Mouse (Mus musculus): Measurements from ENCODE around the gene Shc2. TPM values are rescaled to one million over a fixed set of nuclear protein-coding genes. Genes with fewer than 3 reads are reported as not detected.

The Shc2 gene
- polyA plus RNA-seq, 1 experiment: 15.0 TPM

DNA sequence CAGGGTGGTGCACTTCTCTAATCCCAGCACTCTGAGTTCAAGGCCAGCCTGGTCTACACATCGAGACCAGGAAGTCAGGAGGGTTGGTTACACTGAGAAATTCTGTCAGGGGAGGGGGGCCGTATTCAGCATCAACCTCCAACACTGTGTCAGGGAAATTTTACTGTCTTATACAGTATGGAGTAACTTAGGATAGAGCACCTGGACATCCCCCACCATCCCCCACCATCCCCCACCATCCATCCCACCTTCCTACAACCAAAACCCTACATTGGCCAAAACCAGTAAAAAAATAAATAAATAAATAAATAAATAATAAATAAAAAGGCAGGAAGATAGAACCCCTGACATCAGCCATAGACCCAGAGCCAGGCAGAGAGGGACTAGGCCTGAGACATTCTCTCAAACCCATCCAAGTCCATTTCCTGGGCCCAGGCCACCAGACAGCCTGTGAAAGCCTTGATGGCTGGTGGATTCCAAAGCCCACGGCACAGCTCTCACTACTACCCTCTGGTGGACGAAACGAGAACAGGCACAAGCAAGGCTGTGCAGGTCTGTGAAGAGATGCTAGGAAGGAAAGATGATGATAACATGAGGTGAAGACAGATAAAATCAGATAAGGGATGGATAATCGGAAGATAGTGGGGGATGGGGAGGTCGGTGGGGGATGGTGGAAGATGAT, 11.5 kb upstream of the Shc2 start:
- no peak overlapping the region for H3K4me3 ChIP-seq (ENCODE audit: insufficient read depth, low read length)
- no peak overlapping the region for H3K27ac ChIP-seq (ENCODE audit: insufficient read depth, low read length)
- TF ChIP-seq POLR2A (IDR thresholded peaks at IDR 0.05; ENCODE audit: low read depth, low read length): no peak
- TF ChIP-seq CTCF (IDR thresholded peaks at IDR 0.05; ENCODE audit: borderline replicate concordance, insufficient read depth, low read length): peak; percentile 87
- H3K4me1 ChIP-seq (ENCODE audit: control insufficient read depth, insufficient read depth, low read length): no peaks in the 10 kb centered on the region

DNA sequence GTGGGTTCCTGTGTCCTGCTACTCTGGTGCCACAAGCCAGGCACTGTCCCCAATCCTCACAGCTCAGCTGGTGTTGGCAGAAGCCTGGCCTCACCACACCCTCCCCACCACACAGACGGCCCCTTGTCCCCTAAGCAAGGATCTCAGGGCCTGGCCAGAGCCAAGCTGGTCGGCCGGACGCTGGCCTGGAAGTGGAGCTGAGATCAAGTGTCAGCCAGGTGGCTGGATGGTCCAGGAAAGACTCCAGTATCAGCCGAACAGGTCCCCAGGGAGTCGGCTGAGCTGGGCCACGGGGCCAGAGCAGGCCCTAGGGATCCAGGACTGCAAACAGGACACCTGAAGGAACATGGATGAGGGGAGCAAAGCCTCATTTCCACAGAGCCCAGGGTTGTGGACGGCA, 8.0 kb upstream of the Shc2 start, which contains the start of gene Odf3l2:
Gene Odf3l2, minus strand, starts transcription at position 28 of the 400 bp plus-strand sequence.
- TF ChIP-seq POLR2A (IDR thresholded peaks at IDR 0.05; ENCODE audit: low read depth, low read length) (no peak), CTCF (IDR thresholded peaks at IDR 0.05; ENCODE audit: borderline replicate concordance, insufficient read depth, low read length) (no peak)
- Histone ChIP-seq H3K4me3 (ENCODE audit: insufficient read depth, low read length) (no peak within 1 kb of the TSS), H3K27ac (ENCODE audit: insufficient read depth, low read length) (no peak within 1 kb of the TSS), H3K4me1 (ENCODE audit: control insufficient read depth, insufficient read depth, low read length) (no peaks in the 10 kb centered on the region)

DNA sequence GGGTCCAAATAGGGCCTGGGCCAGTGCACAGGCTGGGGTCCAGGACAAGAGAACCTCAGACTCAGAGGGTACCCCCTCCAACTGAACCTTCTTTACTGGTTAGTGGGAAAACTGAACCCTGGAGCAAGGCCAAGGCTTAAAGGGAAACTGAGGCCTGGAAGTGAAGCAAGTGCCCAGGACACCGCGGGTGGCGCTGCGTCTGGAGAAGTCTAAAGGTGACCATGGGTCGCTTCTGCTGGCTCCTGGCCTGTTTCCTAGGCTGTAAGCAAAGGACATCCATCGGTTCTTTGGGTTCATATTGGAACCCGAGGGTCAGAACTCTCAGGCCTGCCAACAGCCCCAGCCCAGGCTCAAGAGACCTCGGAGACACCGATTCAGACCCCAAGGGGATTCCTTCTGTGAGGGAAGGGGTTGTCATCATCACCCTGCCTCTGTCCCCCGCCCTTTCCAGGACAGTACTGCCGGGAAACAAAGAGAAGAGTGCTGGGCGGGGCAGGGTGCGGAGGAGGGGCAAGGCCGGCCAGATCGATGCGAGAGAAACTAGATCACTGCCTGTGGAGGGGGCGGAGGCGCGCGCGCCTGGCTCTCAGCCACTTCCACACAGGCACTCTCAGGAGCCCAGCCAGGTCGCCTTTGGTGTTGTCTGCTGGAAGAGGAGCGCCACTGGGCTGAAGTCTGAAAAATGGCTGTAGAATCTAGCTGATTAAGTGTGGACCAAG, 927 bp upstream of the Shc2 start:
- peaks cover 6% of the 10 kb centered on the region for H3K4me1 ChIP-seq (ENCODE audit: control insufficient read depth, insufficient read depth, low read length)
- peak overlapping the region; percentile 39 for H3K27ac ChIP-seq (ENCODE audit: insufficient read depth, low read length)
- peak overlapping the region; percentile 6; the same call in 1 of the 2 replicates for H3K4me3 ChIP-seq (ENCODE audit: insufficient read depth, low read length)
- TF ChIP-seq CTCF (IDR thresholded peaks at IDR 0.05; ENCODE audit: borderline replicate concordance, insufficient read depth, low read length) (no peak), POLR2A (IDR thresholded peaks at IDR 0.05; ENCODE audit: low read depth, low read length) (peak; percentile 58)

DNA sequence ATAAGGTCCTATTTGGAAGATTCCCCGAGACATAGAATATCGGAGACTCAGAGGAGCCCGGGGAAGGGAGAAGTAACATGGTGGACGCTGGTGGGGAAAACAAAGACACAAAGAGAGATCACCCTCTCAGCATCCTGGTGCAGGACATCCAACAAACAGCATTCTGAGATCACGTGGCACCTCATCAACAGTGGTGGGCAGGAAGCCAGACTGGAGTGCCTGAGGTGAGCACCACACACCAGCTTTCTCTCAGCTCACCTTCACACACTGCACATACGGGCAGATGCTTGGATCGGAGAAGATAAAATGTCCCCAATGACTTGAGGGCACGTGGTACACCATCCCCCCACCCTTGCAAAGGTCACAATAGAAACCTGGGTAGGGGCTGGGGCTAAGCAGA, 1.4 kb downstream of the Shc2 start:
- Histone ChIP-seq H3K4me3 (ENCODE audit: insufficient read depth, low read length) (no peak overlapping the region), H3K4me1 (ENCODE audit: control insufficient read depth, insufficient read depth, low read length) (peaks cover 12% of the 10 kb centered on the region)
- TF ChIP-seq POLR2A (IDR thresholded peaks at IDR 0.05; ENCODE audit: low read depth, low read length) (no peak), CTCF (IDR thresholded peaks at IDR 0.05; ENCODE audit: borderline replicate concordance, insufficient read depth, low read length) (no peak)

DNA sequence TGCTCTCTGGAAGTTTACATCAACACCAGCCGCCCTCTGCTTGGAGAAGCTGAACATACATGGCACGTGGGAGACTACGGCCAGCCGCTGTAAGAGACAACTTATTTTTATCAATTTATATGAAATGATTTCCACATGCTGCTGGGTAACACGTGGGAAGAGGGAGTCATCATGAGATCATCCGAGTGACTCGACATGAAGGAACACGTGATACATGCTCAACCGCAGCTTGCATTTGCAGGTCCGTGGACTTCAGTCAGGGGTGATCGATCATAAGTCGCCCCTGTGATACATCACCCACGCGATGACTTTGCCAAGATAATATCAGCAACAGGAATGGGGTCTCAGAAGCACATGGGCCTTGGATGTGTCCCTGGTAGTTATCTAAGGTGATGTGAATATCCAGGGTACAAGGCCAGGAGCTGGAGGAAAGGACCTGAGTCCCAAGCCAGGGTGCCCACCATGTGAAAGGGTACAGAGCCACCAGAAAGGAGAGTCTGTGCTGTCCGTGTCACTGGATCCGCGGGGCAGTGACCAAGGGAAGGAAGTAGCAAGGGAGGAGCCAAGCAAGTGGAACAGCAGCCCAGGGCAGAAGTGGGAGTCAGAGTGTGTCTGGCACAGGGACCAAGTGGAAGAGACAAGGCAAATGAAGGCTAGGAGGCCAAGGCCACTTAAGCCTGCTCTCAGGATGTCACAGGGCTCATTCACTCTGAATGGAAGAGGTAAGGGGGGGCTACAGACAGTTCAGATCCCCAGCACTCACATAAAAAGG, 4.5 kb downstream of the Shc2 start:
- Histone ChIP-seq H3K4me3 (ENCODE audit: insufficient read depth, low read length) (no peak overlapping the region), H3K27ac (ENCODE audit: insufficient read depth, low read length) (0 out of 2 replicates have a peak overlapping the region, but pooled peaks have one; percentile 32), H3K4me1 (ENCODE audit: control insufficient read depth, insufficient read depth, low read length) (peaks cover 9% of the 10 kb centered on the region)
- TF ChIP-seq POLR2A (IDR thresholded peaks at IDR 0.05; ENCODE audit: low read depth, low read length) (no peak), CTCF (IDR thresholded peaks at IDR 0.05; ENCODE audit: borderline replicate concordance, insufficient read depth, low read length) (no peak)

More for the DNA sequence above, 1.4 kb downstream of the Shc2 start:
- no peak overlapping the region for H3K27ac ChIP-seq (ENCODE audit: insufficient read depth, low read length)

DNA sequence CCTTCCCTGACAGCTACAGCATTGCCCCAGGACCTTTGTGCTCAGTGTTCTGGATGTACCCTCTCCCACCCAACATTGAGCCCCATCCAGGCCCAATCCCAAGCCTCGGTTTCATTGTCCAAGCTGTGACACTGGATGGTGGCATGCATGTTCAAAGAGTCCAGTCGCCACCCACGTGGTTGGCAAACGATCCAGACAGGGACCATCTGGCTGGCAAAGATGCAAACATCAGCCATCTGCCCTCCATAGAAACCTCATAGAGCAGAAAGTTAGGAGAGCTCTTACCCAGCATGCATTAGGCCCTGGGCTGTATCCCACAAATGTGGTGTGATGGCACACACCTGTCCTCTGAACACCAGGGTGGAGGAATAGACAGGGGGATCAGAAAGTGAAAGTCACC, 6.3 kb downstream of the Shc2 start:
- Histone ChIP-seq H3K27ac (ENCODE audit: insufficient read depth, low read length) (no peak overlapping the region), H3K4me3 (ENCODE audit: insufficient read depth, low read length) (no peak overlapping the region), H3K4me1 (ENCODE audit: control insufficient read depth, insufficient read depth, low read length) (peaks cover 9% of the 10 kb centered on the region)
- TF ChIP-seq CTCF (IDR thresholded peaks at IDR 0.05; ENCODE audit: borderline replicate concordance, insufficient read depth, low read length): no peak
- no peak for TF ChIP-seq POLR2A (IDR thresholded peaks at IDR 0.05; ENCODE audit: low read depth, low read length)

DNA sequence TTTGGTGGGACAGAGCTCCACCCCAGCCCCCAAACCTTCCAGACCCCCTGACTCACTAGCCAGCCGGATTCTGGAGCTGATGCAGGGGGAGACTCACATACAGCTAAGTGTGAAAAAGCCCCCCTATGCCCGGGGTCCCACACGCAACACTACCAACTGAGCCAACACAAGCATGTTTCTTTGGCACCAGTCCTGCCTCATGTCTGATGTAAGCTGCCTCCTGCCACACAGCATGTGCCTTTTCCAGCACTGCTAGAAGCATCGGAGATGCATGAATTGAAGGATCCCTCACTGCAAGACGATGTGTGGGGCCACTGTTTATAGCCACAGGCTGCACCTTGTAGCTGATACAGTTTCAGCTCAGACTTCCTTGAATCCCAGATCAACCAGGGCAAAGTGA, 9.3 kb downstream of the Shc2 start:
- Histone ChIP-seq H3K27ac (ENCODE audit: insufficient read depth, low read length) (no peak overlapping the region), H3K4me3 (ENCODE audit: insufficient read depth, low read length) (no peak overlapping the region), H3K4me1 (ENCODE audit: control insufficient read depth, insufficient read depth, low read length) (peaks cover 3% of the 10 kb centered on the region; the same call in 1 of the 2 replicates)
- no peak for TF ChIP-seq CTCF (IDR thresholded peaks at IDR 0.05; ENCODE audit: borderline replicate concordance, insufficient read depth, low read length)

DNA sequence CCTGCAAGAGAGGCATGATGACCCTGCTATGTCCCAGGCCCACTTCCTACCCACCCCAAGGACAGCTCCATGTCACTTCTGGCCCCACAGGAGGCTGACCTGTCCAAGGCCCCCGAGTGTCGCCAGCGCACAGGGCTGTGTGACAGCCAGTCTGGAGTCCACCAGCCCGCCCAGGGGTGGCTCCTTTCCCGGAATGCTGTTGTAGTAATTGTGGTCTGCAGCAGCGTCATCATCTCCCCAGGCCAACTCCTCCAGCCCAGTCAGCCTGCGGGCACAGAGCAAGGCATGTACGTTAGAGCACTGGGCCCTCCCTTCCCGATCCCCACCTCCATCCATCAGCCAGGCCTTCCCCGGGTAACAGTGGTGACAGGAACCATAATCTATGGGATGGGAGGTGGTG, 11.6 kb downstream of the Shc2 start:
- TF ChIP-seq POLR2A (IDR thresholded peaks at IDR 0.05; ENCODE audit: low read depth, low read length) (no peak), CTCF (IDR thresholded peaks at IDR 0.05; ENCODE audit: borderline replicate concordance, insufficient read depth, low read length) (no peak)
- Histone ChIP-seq H3K4me3 (ENCODE audit: insufficient read depth, low read length) (no peak overlapping the region), H3K4me1 (ENCODE audit: control insufficient read depth, insufficient read depth, low read length) (no peaks in the 10 kb centered on the region)

DNA sequence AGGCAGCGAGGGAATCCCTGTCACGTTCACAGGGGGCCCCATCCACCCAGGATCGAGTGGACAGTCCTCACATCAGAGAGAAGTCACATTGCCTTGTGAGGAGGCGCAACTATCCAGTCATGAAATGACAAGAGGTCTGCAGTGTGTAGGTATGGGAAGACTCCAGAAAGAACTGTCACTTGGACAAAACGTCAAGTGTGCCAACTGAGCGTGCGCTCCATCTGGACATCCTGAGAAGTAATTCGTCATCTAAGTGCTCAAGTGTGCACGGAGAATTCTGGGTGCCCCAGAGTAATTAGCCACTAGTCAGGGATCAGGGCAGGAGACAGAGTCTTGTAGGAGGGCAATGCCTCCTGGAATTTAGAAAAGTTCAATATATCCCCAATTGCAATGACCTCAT, 12.3 kb downstream of the Shc2 start:
- H3K4me1 ChIP-seq (ENCODE audit: control insufficient read depth, insufficient read depth, low read length): no peaks in the 10 kb centered on the region
- TF ChIP-seq POLR2A (IDR thresholded peaks at IDR 0.05; ENCODE audit: low read depth, low read length): no peak
- TF ChIP-seq CTCF (IDR thresholded peaks at IDR 0.05; ENCODE audit: borderline replicate concordance, insufficient read depth, low read length): no peak
- no peak overlapping the region for H3K27ac ChIP-seq (ENCODE audit: insufficient read depth, low read length)
- no peak overlapping the region for H3K4me3 ChIP-seq (ENCODE audit: insufficient read depth, low read length)

More for the DNA sequence above, 11.6 kb downstream of the Shc2 start:
- H3K27ac ChIP-seq (ENCODE audit: insufficient read depth, low read length): no peak overlapping the region

Measured in embryonic fibroblast, embryonic 13.5 days (primary cell).